Mouse (Mus musculus) E14TG2a.4 (cell line): Measurements from ENCODE around the gene Chid1.

Source experiments
- CTCF ChIP-seq: conservative IDR thresholded peaks from 2 replicates; pipeline ENCODE4 v1.5.1; 2014; ENCODE audit warnings: low read length
- NANOG ChIP-seq: IDR thresholded peaks from 2 replicates; pipeline ENCODE4 v1.6.1; 2014; ENCODE audit warnings: borderline replicate concordance, low read length, mixed read lengths

- no peak for TF ChIP-seq NANOG
- peak; percentile 22; the same call in 1 of the 2 replicates for TF ChIP-seq CTCF
Measured at GRCm38 (mm10) chr7:141468522-141469211, 71.0 kb downstream of the Chid1 start.
